Mouse (Mus musculus) cortical plate, adult 2 months (tissue): Measurements from ENCODE around the gene Dph5.
A peak's percentile ranks its signal among the peaks of the same experiment; 100 is the strongest.

ENCODE experiments used
- CTCF ChIP-seq: fragments of 200-500 bp; IDR thresholded peaks from 2 replicates; pipeline ENCODE4 v1.5.1; 2011; ENCODE audit warnings: mild to moderate bottlenecking, control low read depth, low read length; ENCODE audit not compliant: insufficient read depth; ENCODE audit errors: extremely low read depth
- POLR2A ChIP-seq: fragments of 200-500 bp; IDR thresholded peaks from 2 replicates; pipeline ENCODE4 v1.6.1; 2011; ENCODE audit warnings: mild to moderate bottlenecking, low read length, control low read depth; ENCODE audit not compliant: insufficient read depth; ENCODE audit errors: extremely low read depth

- no peak for TF ChIP-seq CTCF
- TF ChIP-seq POLR2A = peak; percentile 89
These were observed at the start of gene Dph5 for GRCm38 (mm10) chr3:115887427-115888309.
